Mouse (Mus musculus): ENCODE measurements at regions not wholly inside any gene's neighbourhood (a gene's known extent, or its start where the extent isn't known, plus 50 kb on each side); places are given as distances from the start of the nearest gene placed in this dataset.
A peak's percentile ranks its signal among the peaks of the same experiment; 100 is the strongest.
"Not testable (repeated sequence)": the region's sequence is repeated elsewhere in the genome, so short reads cannot be mapped to it uniquely, and the experiment has no call there.

GRCm38 (mm10) chr2:63706643-63707042, 391.2 kb downstream of the Fign start:
- DNase-seq: no peak

GRCm38 (mm10) chr2:63706183-63706582, 391.7 kb downstream of the Fign start:
- no peak for DNase-seq

DNA sequence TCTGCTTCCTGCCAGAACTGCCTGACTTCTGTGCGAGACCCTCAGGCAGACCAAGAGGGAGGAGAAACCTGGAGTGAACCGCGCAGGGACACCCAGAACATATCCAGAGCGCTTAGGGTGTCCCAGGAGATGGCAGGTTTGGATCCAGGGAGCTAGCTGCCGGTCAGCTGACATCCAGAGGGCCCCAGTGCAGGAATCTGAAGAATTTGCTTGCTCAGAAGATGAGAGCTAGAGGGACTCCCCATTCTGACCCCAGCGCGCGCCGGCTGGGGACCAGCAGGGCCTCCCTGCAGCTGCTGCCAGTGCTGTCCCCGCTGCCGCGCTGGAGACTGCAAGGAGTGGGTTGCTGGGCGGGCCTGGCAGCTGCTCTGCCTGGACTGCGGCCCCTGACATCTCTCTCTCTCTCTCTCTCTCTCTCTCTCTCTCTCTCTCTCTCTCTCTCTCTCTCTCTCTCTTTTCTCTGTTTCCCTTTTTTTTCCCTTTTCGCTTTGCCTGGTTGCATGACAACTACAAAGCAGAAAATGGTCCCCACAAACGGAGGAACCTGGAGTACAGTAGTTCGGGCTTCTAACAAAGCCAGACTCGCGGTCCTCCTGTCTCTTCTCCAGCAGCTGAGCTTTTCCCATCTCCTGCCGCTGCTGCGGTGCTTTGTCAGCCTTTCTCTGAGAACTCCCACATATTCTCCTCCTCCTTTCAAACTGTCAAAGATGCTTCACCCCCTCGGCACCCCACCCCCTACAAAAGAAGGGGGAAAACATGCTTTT, 395.3 kb downstream of the Fign start:
- peak; percentile 41 to 54 for DNase-seq

- peak in 1 of 2 experiments; percentile 4 for DNase-seq
Measured at GRCm38 (mm10) chr2:63701861-63702260, 396.0 kb downstream of the Fign start.

GRCm38 (mm10) chr2:63700255-63700654, 397.6 kb downstream of the Fign start:
- peak in 1 of 2 experiments; percentile 11 for DNase-seq

- DNase-seq: no peak
Measured at GRCm38 (mm10) chr2:63669700-63670099, 428.1 kb downstream of the Fign start.

GRCm38 (mm10) chr2:63668784-63669183, 429.1 kb downstream of the Fign start:
- DNase-seq: no peak

DNA sequence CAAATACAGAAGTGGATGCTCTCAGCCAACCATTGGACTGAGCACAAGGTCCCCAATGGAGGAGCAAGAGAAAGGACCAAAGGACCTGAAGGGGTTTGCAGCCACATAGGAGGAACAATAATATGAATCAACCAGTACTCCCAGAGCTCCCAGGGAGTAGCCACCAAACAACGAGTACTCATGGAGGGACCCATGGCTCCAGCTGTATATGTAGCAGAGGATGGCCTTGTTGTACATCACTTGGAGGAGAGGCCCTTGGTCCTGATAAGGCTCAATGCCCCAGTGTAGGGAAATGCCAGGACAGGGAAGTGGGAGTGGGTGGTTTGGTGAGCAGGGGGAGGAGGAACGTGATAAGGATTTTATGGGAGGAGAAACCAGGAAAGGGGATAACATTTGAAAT, 437.9 kb downstream of the Fign start:
- not testable (repeated sequence) for DNase-seq

All from kidney, adult 8-10 months (tissue).